Mouse (Mus musculus): ENCODE results near the gene Gja3.
"Not testable (repeated sequence)": the region's sequence is repeated elsewhere in the genome, so short reads cannot be mapped to it uniquely, and the experiment has no call there.

Gene Gja3

DNA sequence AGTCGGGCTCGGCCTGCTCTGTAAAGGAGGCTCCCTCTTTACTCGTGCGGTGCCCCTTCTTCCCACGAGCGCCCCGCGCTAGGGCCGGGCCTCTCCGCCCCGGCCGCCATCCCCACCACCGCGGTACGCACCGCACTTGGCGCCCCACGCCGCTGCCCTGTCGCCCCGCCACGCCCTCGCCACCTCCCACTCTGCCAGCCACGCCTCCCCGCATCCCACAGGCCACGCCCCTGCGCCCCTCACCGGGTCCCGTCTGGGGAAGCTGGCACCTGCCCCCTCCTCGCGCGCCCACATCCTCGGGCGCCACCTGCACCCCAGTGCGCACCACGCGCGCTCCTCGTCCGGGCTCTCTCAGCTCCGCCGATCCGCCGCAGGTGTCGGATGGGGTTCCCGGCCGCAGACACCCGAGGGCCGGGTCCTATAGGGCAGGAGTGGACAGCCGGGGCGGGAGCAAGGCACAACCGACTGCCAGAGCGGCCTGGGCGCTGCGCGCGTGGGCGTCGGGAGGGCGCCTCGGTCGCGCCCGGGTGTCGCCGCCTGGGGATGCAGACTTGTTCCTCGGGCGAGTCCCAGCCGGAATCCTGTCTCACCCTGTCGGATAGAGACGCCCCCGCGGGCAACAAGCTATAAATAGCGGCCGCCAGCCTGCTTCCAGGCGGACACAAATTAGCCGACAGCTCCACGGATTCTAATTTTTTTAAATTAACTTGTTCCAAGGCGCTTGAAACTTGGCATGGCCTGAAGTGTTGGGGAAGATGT is at the start of gene Gja3:
Gene Gja3, minus strand, starts transcription at position 538 of the 759 bp plus-strand sequence.
- DNase-seq: peak; percentile 93

DNA sequence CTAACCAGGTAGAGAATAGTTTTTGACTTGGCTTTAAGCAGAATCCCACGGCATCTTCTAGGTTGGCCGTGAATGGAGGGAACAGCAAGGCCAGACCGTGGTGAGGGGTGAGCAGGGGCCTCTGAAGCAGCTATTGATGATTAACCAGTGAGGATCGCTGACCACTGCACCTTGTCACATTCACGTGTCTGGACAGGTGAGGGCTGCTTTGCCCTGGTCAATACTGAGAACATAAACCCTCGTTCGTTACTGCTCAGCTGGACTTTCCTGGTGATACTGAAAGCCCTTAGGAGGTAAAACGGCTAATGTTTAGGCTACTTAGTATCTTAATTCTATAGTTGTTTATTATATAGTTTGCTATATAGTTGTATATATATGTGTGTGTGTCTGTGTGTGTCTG is 49.2 kb upstream of the Gja3 start:
- no peak for DNase-seq

DNA sequence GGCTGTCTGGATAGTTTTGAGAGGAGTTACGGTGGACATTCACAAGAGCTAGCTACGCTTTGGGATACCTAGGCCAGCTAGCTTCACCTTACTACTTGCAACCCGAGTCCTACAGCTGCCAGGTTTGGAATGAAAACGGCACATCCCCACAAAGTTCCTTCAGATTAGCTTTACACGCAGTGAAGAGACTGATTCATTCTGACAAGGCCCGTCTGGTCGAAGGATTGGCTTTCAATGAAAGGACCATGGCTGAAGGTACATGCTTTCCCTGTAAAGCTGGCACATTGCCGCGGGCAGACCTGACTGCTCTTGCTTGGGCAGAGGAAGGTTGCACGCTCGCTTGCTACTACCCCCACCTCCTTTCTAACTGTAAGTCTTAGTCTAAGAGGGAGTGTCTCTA is 47.8 kb upstream of the Gja3 start:
- DNase-seq: no peak

DNA sequence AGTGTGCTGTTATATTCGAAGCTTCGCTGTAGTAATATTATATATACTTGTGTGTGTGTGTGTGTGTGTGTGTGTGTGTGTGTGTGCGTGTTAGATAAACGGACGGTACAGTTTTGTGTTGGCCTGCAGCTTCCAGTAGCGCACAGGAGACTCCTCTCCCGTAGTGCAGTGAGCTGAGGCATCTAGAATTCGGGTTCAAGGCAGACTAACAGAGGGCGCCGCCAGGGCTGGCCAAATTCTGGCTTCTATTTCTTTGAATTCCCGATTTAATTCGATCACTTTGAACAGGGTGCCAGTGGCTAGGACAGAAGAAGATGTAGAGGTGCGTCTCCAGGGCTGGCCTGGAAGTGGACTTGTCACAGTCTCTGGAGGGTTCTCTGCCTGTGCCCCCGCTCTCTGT is 47.2 kb upstream of the Gja3 start:
- no peak for DNase-seq

- no peak for DNase-seq
Measured at GRCm38 (mm10) chr14:57104106-57105023, 46.5 kb upstream of the Gja3 start, which contains the start of gene Gjb2. TSS of gene Gjb2 (minus strand) at chr14:57104702.

DNA sequence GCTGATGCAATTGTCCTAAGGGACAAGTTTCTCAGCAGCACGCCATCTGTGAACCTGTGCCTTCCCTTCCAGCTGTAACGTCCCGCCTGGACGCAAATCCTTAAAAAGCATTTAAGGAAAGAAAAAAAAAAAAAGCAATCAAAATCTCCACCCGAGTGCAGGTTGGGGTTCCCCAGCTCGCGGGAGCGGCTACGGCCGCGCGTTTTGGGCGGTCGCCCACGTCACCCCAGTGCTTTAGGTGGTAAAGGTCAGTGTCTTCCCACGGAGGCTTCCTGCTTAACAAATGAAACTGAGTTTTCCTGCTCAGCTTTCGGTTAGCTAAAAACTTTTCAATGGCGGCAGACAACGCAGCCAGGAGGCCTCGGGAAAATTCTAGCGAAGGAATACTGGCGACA is 45.8 kb upstream of the Gja3 start:
- DNase-seq: no peak

DNA sequence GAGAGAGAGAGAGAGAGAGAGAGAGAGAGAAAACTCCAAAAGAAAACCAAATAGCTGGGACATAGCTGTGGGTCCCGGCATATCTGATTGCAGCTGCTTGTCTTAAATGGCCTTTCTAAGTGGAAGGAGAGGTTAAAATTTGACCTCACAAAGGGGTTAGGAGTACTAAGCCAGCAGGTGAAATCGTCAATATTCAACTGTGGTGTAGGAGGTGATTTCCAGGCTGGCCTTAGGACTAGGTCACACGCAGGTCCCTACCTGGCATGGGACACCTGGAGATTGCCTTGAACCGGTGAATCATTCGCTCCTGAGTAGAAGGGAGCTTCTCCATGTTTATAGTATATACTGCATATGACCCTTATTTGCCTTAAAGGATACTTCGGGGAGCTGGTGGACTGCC is 45.2 kb upstream of the Gja3 start:
- DNase-seq: no peak

DNA sequence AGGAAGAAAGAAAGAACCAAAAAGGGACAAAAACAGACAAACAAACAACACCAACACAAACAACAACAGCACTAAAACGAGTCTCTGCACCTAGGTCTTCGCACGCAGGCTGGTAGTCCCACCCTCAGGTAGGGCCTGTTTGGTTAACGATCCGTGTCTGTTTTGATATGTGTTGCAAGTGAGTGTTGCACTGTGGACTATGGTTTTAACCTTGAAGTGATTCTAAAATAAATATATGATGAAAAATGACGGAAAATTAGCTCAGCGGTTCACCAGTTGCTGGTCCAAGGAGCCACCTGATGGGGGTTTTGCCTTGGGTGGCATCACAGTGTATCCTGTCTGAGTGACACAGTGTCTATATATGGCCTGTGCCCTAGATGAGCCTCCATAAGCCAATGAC is 43.7 kb upstream of the Gja3 start:
- DNase-seq: no peak

- DNase-seq: no peak
Measured at GRCm38 (mm10) chr14:57095855-57096254, 38.0 kb upstream of the Gja3 start.

GRCm38 (mm10) chr14:57093029-57093428 is 35.1 kb upstream of the Gja3 start:
- DNase-seq: no peak

GRCm38 (mm10) chr14:57090001-57090400 is 32.1 kb upstream of the Gja3 start:
- no peak for DNase-seq

GRCm38 (mm10) chr14:57089107-57089506 is 31.2 kb upstream of the Gja3 start:
- no peak for DNase-seq

DNA sequence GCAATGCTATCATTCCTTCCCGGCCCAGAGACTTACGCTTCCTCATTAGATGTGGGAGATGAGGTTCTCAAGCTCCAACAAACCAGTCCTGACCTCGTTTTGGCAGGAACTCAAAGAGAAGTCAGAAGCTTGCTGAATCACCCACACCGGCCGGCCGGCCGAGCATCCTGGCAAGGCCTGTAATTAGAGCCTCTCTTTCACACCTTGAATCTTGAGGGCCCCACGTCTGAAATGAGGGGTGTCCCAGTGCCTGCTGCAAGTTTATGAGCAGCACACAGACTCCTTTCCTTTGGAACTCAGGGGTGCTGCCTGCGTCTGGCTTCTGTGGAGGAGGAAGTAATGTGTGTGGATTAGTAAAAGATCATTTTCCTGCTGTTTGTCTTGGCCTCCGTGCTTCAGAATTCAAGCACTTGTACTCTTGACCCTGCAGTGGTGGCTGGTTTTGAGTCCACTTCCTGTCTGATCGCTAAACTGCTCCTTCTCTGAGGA is 26.3 kb upstream of the Gja3 start:
- DNase-seq: no peak

DNA sequence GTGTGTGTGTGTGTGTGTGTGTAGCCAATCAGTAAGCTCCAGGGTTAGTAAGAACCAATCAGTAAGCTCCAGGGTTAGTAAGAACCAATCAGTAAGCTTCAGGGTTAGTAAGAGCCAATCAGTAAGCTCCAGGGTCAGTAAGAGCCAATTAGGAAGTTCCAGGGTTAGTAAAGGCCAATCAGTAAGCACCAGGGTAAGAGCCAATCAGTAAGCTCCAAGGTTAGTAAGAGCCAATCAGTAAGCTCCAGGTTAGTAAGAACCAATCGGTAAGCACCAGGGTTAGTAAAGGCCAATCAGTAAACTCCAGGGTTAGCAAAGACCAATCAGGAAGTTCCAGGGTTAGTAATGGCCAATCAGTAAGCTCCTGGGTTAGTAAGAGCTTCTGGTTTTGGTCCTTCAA is 25.0 kb upstream of the Gja3 start:
- no peak for DNase-seq

- no peak for DNase-seq
Measured at GRCm38 (mm10) chr14:57075537-57075936, 17.6 kb upstream of the Gja3 start.

GRCm38 (mm10) chr14:57069906-57070305 is 12.0 kb upstream of the Gja3 start:
- not testable (repeated sequence) for DNase-seq

GRCm38 (mm10) chr14:57066053-57066452 is 8.2 kb upstream of the Gja3 start:
- DNase-seq: no peak

- DNase-seq: peak; percentile 90
Measured at GRCm38 (mm10) chr14:57060052-57060451, 2.2 kb upstream of the Gja3 start.

- DNase-seq: no peak
Measured at GRCm38 (mm10) chr14:57057204-57057562, 717 bp downstream of the Gja3 start.

- no peak for DNase-seq
Measured at GRCm38 (mm10) chr14:57052713-57053112, 5.2 kb downstream of the Gja3 start.

GRCm38 (mm10) chr14:57043863-57044262 is 14.0 kb downstream of the Gja3 start:
- peak; percentile 77 for DNase-seq

- DNase-seq: no peak
Measured at GRCm38 (mm10) chr14:57041439-57041838, 16.5 kb downstream of the Gja3 start.

- peak; percentile 94 for DNase-seq
Measured at GRCm38 (mm10) chr14:57034926-57035498, 22.9 kb downstream of the Gja3 start.

GRCm38 (mm10) chr14:57034135-57034534 is 23.8 kb downstream of the Gja3 start:
- DNase-seq: peak; percentile 85

All from heart, adult 11 months (tissue).